Mouse (Mus musculus) G1E (cell line): Measurements from ENCODE around the gene Thap8. TPM values are rescaled to one million over a fixed set of nuclear protein-coding genes. Genes with fewer than 3 reads are reported as not detected.

Source experiments
- ATAC-seq: 2 replicates; pipeline ENCODE4 v1.8.0; 2016; ENCODE audit warnings: mild to moderate bottlenecking; ENCODE audit not compliant: insufficient number of reproducible peaks, poor library complexity, low FRiP score, severe bottlenecking; ENCODE audit errors: extremely low read depth
- DNase-seq: peaks from one replicate; pipeline ENCODE4 v3.0.0; 2012; ENCODE audit warnings: low spot score
- H3K27me3 ChIP-seq: 2 replicates; pipeline ENCODE4 v1.6.1; 2012; ENCODE audit warnings: mild to moderate bottlenecking, low read length, inconsistent platforms; ENCODE audit not compliant: insufficient read depth
- H3K36me3 ChIP-seq: replicated peaks from 2 replicates; pipeline ENCODE3; 2012; ENCODE audit warnings: mild to moderate bottlenecking, inconsistent platforms
- H3K4me1 ChIP-seq: 2 replicates; pipeline ENCODE4 v1.6.1; 2012; ENCODE audit warnings: low read depth, low read length, inconsistent platforms, mixed read lengths; ENCODE audit not compliant: insufficient read depth
- H3K4me3 ChIP-seq: 2 replicates; pipeline ENCODE4 v1.5.1; 2012; ENCODE audit warnings: low read depth, mild to moderate bottlenecking, inconsistent platforms, low read length, moderate library complexity, mixed read lengths
- H3K9me3 ChIP-seq: replicated peaks from 2 replicates; pipeline ENCODE4 v1.6.1; 2012; ENCODE audit warnings: inconsistent platforms
- CTCF ChIP-seq: IDR thresholded peaks from 2 replicates; pipeline ENCODE4 v1.5.1; 2012; ENCODE audit warnings: low read depth, low read length, inconsistent platforms, mixed read lengths
- GATA1 ChIP-seq: IDR thresholded peaks from 2 replicates; pipeline ENCODE4 v1.6.1; 2012; ENCODE audit warnings: borderline replicate concordance, low read length, inconsistent platforms, mixed read lengths
- GATA2 ChIP-seq: IDR thresholded peaks from 2 replicates; pipeline ENCODE4 v1.6.1; 2012; ENCODE audit warnings: low read depth, low read length, inconsistent platforms, borderline replicate concordance
- POLR2AphosphoS5 ChIP-seq: IDR thresholded peaks from 2 replicates; pipeline ENCODE4 v1.6.1; 2012; ENCODE audit warnings: low read depth, low read length, inconsistent platforms; ENCODE audit not compliant: insufficient replicate concordance
- TAL1 ChIP-seq: conservative IDR thresholded peaks from 2 replicates; pipeline ENCODE4 v1.6.1; 2012; ENCODE audit warnings: low read depth, low read length, inconsistent platforms, mixed read lengths
- polyA plus RNA-seq: library from polyadenylated mRNA; stranded (reverse); fragments of >175 nt; gene quantifications from 2 replicates; pipeline ENCODE4 v1.2.3, GENCODE M21; 2012
- total RNA-seq, 2 experiments: library from RNA; stranded (forward) in 1 of 2; stranded (reverse) in 1 of 2; fragments of 200-1000 nt in 1 of 2; fragments of >200 nt in 1 of 2; fragmentation: Nextera tagmentation in 1 of 2; gene quantifications; 2 replicates each; pipeline ENCODE4 v1.2.3; 2014 to 2017

Gene Thap8
- total and polyA plus RNA-seq, 3 experiments, result 0.10 to 1.4 (median 1.1) TPM

GRCm38 (mm10) chr7:30282740-30283139, 2.8 kb downstream of the Thap8 start:
- no peak for ATAC-seq
- peaks cover 17% of the 10 kb centered on the region for H3K27me3 ChIP-seq

GRCm38 (mm10) chr7:30286701-30287410, 7.0 kb downstream of the Thap8 start:
- no peaks in the 10 kb centered on the region for H3K36me3 ChIP-seq
- ATAC-seq (no peak), DNase-seq (no peak)
- H3K4me1 ChIP-seq, result peaks cover 2% of the 10 kb centered on the region
- H3K4me3 ChIP-seq, result no peak overlapping the region
- H3K27me3 ChIP-seq, result peaks cover 47% of the 10 kb centered on the region
- TF ChIP-seq CTCF, result no peak
- no peak for TF ChIP-seq GATA2
- TF ChIP-seq TAL1, result no peak
- TF ChIP-seq POLR2AphosphoS5, result no peak
- no peak for TF ChIP-seq GATA1
- no peaks in the 10 kb centered on the region for H3K9me3 ChIP-seq

More at GRCm38 (mm10) chr7:30282740-30283139, 2.8 kb downstream of the Thap8 start:
- peaks cover 26% of the 10 kb centered on the region for H3K4me1 ChIP-seq
- no peak for DNase-seq
- no peaks in the 10 kb centered on the region for H3K9me3 ChIP-seq
- H3K4me3 ChIP-seq, result no peak overlapping the region
- TF ChIP-seq POLR2AphosphoS5 (no peak), TAL1 (no peak), GATA2 (no peak), GATA1 (no peak), CTCF (no peak)
- H3K36me3 ChIP-seq, result peaks cover 7% of the 10 kb centered on the region

GRCm38 (mm10) chr7:30288046-30288445, 8.2 kb downstream of the Thap8 start:
- no peak for DNase-seq
- no peak for TF ChIP-seq GATA1
- no peak for TF ChIP-seq TAL1
- TF ChIP-seq GATA2, result no peak
- no peak for TF ChIP-seq POLR2AphosphoS5
- TF ChIP-seq CTCF, result no peak

GRCm38 (mm10) chr7:30289071-30289713, 9.3 kb downstream of the Thap8 start:
- no peak for TF ChIP-seq POLR2AphosphoS5
- TF ChIP-seq GATA2, result no peak
- TF ChIP-seq TAL1, result no peak
- TF ChIP-seq GATA1, result no peak
- TF ChIP-seq CTCF, result no peak
- Histone ChIP-seq H3K4me3 (no peak overlapping the region), H3K27me3 (peaks cover 56% of the 10 kb centered on the region), H3K4me1 (peaks cover 2% of the 10 kb centered on the region), H3K36me3 (no peaks in the 10 kb centered on the region), H3K9me3 (no peaks in the 10 kb centered on the region)
- DNase-seq (no peak), ATAC-seq (no peak)

More at GRCm38 (mm10) chr7:30288046-30288445, 8.2 kb downstream of the Thap8 start:
- H3K9me3 ChIP-seq, result no peaks in the 10 kb centered on the region
- H3K36me3 ChIP-seq, result no peaks in the 10 kb centered on the region
- peaks cover 2% of the 10 kb centered on the region for H3K4me1 ChIP-seq
- H3K27me3 ChIP-seq, result peaks cover 52% of the 10 kb centered on the region
- no peak overlapping the region for H3K4me3 ChIP-seq
- ATAC-seq, result no peak

- H3K27me3 ChIP-seq, result peaks cover 56% of the 10 kb centered on the region
- peaks cover 2% of the 10 kb centered on the region for H3K4me1 ChIP-seq
- H3K4me3 ChIP-seq, result no peak overlapping the region
- DNase-seq (no peak), ATAC-seq (no peak)
- H3K36me3 ChIP-seq, result no peaks in the 10 kb centered on the region
- TF ChIP-seq TAL1, result no peak
- no peak for TF ChIP-seq GATA2
- TF ChIP-seq GATA1, result no peak
- TF ChIP-seq CTCF, result no peak
- no peak for TF ChIP-seq POLR2AphosphoS5
- no peaks in the 10 kb centered on the region for H3K9me3 ChIP-seq
Measured at GRCm38 (mm10) chr7:30289714-30290399, 10.0 kb downstream of the Thap8 start.
